ENCODE assay signal across 31 mouse cellular contexts in genomic region chr5:36975336-36975735, GRCm38 (mm10).
"Had no signal": no experiment of that assay in that cellular context is flagged by ENCODE, and none has a peak within 500 bp of the region (broad histone marks: within the 10 kb centered on the region; RNA-seq: fewer than 3 reads in every experiment).

No protein-coding gene starts in this region.

- H3K27me3 ChIP-seq: limb, embryonic 12.5 days; limb, embryonic 13.5 days; limb, embryonic 15.5 days; liver, embryonic 12.5 days; liver, embryonic 13.5 days; liver, embryonic 15.5 days; lung, embryonic 15.5 days; midbrain, embryonic 12.5 days; midbrain, embryonic 13.5 days; midbrain, embryonic 15.5 days had no signal

- H3K4me2 ChIP-seq: limb, embryonic 12.5 days; limb, embryonic 13.5 days; limb, embryonic 15.5 days; liver, embryonic 11.5 days; liver, embryonic 12.5 days; liver, embryonic 13.5 days; liver, embryonic 15.5 days; lung, embryonic 14.5 days; lung, embryonic 15.5 days; midbrain, embryonic 11.5 days; midbrain, embryonic 12.5 days; midbrain, embryonic 13.5 days; midbrain, embryonic 15.5 days had no signal

- H3K4me1 ChIP-seq: limb, embryonic 10.5 days; limb, embryonic 12.5 days; limb, embryonic 13.5 days; limb, embryonic 15.5 days; liver, embryonic 12.5 days; liver, embryonic 13.5 days; liver, embryonic 15.5 days; lung, embryonic 15.5 days; megakaryocyte, embryonic 14.5 days; midbrain, embryonic 12.5 days; midbrain, embryonic 15.5 days had no signal

- H3K4me3 ChIP-seq: limb, embryonic 10.5 days; limb, embryonic 12.5 days; limb, embryonic 13.5 days; limb, embryonic 15.5 days; liver, embryonic 12.5 days; liver, embryonic 13.5 days; liver, embryonic 15.5 days; lung, embryonic 15.5 days; megakaryocyte, embryonic 14.5 days; midbrain, embryonic 10.5 days; midbrain, embryonic 12.5 days; midbrain, embryonic 13.5 days; midbrain, embryonic 15.5 days; myocyte had no signal

- H3K36me3 ChIP-seq: liver, embryonic 12.5 days; liver, embryonic 15.5 days; midbrain, embryonic 15.5 days had no signal

- DNase-seq: left cerebral cortex, postnatal 4 days; liver; liver, embryonic 13.5 days; liver, postnatal 0 days; lung, adult 18-20 months; lung, adult 2 months; lung, embryonic 14.5 days; lung, postnatal 10 days; lung, postnatal 14 days; lung, postnatal 36 days; lung, postnatal 4 days; midbrain, embryonic 14.5 days had no signal

- H3K9me3 ChIP-seq: limb, embryonic 10.5 days; limb, embryonic 12.5 days; limb, embryonic 13.5 days; limb, embryonic 15.5 days; liver, embryonic 12.5 days; liver, embryonic 13.5 days; liver, embryonic 15.5 days; lung, embryonic 15.5 days; megakaryocyte, embryonic 14.5 days; midbrain, embryonic 10.5 days; midbrain, embryonic 12.5 days; midbrain, embryonic 13.5 days; midbrain, embryonic 15.5 days had no signal

- ATAC-seq: liver, embryonic 12.5 days; liver, postnatal 0 days; lung, postnatal 0 days; midbrain, embryonic 13.5 days; midbrain, embryonic 15.5 days; midbrain, embryonic 16.5 days had no signal

- H3K9ac ChIP-seq: limb, embryonic 12.5 days; limb, embryonic 13.5 days; limb, embryonic 15.5 days; liver, embryonic 12.5 days; liver, embryonic 13.5 days; liver, embryonic 14.5 days; liver, embryonic 15.5 days; liver, postnatal 0 days; lung, embryonic 14.5 days; lung, embryonic 15.5 days; midbrain, embryonic 12.5 days; midbrain, embryonic 13.5 days; midbrain, embryonic 15.5 days had no signal

- H3K27ac ChIP-seq: limb, embryonic 10.5 days; limb, embryonic 12.5 days; limb, embryonic 13.5 days; limb, embryonic 15.5 days; liver, embryonic 12.5 days; liver, embryonic 13.5 days; liver, embryonic 14.5 days; liver, embryonic 15.5 days; lung, embryonic 15.5 days; macrophage; midbrain, embryonic 10.5 days; midbrain, embryonic 12.5 days; midbrain, embryonic 13.5 days; midbrain, embryonic 15.5 days had no signal
